Mouse (Mus musculus) activated CD4-positive, CD25-positive, alpha-beta regulatory T cell, adult 9 weeks (primary cell): ENCODE data around the gene Olfr548-ps1. TPM values are rescaled to one million over a fixed set of nuclear protein-coding genes. Genes with fewer than 3 reads are reported as not detected.

Experiments used
- polyA plus RNA-seq: library from polyadenylated mRNA; unstranded; fragments of 100-300 nt; shearing (Covaris generic); gene quantifications from one replicate; pipeline ENCODE4 v1.2.1, GENCODE M21; 2017

The Olfr548-ps1 gene
- polyA plus RNA-seq, result not detected

DNA sequence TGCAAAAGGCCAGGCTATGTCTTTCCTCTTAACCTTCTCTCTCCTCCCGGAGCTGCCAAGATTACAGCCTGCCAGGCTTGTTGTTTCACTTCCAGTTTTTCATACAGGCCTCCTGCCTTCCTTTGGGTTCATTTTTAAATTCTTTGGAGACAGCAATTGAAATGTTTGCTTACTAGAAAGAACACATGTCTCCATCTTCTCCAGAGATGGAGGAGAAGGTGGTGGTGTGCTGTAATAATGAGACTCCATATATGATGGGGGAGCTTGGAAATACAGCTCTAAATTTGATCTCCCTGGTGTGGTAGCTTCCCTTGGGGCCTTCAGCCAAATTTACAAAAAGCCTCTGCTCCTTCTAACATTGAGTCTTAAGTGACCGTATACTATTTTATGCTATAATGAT lies at the start of gene Olfr548-ps1:
Gene Olfr548-ps1 (plus strand): TSS at position 301 of the 400 bp plus-strand sequence.

DNA sequence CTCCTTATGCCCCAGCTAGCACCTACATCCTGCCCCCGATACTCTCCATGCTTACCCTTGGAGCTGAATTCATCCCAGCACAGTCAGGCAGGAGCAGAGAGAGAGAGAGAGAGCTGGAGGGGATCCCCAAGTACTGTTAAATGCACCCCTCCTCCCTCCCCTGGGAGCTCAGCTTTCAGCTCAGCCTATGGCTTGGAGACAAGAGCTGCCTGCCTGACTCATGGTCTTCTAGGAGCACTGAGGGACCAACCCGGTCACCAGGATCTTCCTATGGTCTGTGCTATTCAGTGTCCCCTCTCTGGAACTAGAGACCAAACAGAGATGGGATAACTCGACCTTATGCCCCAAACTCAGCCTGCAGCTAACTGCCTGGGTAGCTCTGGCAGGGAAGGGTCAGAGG lies 41.2 kb upstream of the Olfr548-ps1 start, which contains the start of gene Olfr545:
Gene Olfr545 (minus strand): TSS at position 101 of the 400 bp plus-strand sequence.

DNA sequence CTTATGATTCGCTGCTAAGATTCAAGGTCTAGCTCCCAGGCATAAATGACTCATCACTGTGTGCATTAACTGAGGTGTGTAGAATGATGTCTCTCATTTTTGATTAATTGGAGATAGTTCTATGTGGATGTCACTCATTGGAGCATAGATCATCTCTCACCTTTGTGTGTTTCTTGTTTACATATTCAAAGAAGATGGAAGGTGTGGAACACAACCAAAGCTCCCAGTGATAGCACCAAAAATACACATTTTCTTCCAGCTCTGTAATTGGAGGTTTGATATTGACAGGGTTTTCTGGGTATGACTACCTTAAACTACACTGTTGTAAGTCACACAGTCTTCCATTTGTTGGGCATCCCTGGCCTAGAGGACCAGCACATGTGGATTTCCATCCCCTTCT lies 6.2 kb upstream of the Olfr548-ps1 start, which contains the start of gene Olfr547:
Gene Olfr547 (plus strand): TSS at position 301 of the 400 bp plus-strand sequence.

GRCm38 (mm10) chr7:102549570-102549969 lies 8.9 kb downstream of the Olfr548-ps1 start, which contains the start of gene Olfr549:
TSS of gene Olfr549 (plus strand) at chr7:102549870.

DNA sequence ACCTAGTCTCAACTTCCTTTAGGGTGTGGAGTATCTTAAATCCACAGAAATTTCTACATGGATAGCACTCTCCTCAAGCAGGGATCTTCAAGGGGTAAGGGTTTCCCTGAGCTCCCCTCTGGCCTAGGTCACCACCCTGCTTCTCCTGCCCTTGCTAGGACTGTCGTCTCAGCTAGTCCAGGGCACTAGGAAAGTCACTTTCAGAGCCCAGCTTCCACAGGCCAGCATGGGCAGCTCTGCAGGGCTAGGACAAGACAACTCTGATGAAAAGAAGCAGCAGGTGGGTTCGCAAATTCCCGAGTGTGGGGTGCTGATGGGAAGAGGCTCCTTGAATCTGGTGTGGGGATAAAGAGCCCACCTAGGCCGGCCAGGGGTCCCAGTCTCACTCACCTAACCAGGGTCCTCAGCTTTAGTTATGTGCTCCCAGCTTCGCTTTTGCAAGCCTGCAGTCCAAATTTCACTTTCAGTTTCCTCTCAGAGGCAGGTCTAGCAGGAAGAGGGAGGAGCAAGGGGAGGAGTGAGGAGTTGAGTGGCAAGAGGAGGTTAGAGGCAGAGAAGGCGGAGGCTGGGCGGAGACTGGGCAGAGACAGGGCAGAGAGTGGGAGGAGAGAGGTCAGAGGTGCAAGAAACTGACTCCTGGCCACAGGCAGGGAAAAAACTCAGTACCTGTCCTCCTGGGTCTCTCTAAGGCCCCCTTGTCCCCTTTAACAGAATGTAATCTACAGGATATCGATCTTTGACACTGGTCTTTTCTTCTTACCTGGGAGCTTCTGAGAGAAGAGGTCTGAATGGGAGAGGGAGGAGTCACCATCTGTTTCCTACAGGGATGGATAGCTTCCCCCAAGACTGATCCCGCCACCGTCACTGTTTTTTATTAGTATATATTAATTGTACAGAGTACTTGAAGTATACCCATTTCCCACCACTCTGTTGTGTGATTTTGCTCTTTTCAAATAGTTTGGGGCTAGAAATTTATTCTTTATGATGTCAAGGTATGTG lies 24.6 kb downstream of the Olfr548-ps1 start, which contains the start of gene Trim21:
Gene Trim21 (minus strand): TSS at position 488 of the 999 bp plus-strand sequence.

GRCm38 (mm10) chr7:102571142-102571541 lies 30.4 kb downstream of the Olfr548-ps1 start, which contains the start of gene Olfr550:
TSS of gene Olfr550 (plus strand) at chr7:102571442.

GRCm38 (mm10) chr7:102591786-102592185 lies 51.1 kb downstream of the Olfr548-ps1 start, which contains the start of gene Olfr551:
TSS of gene Olfr551 (minus strand) at chr7:102591886.

Other genes starting within 250 kb of the Olfr548-ps1 start
- gene Rrm1, start 99.2 kb upstream of the Olfr548-ps1 start, polyA plus RNA-seq, result 54.6 TPM
- not detected for gene Olfr543, start 59.2 kb upstream of the Olfr548-ps1 start, polyA plus RNA-seq
- gene Olfr544, start 52.6 kb upstream of the Olfr548-ps1 start, polyA plus RNA-seq, result not detected
- 0.09 TPM for gene Olfr545, start 41.3 kb upstream of the Olfr548-ps1 start, polyA plus RNA-seq
- not detected for gene Olfr547, start 6.1 kb upstream of the Olfr548-ps1 start, polyA plus RNA-seq
- not detected for gene Olfr549, start 9.0 kb downstream of the Olfr548-ps1 start, polyA plus RNA-seq
- 116 TPM for gene Trim21, start 24.6 kb downstream of the Olfr548-ps1 start, polyA plus RNA-seq
- gene Olfr550, start 30.5 kb downstream of the Olfr548-ps1 start, polyA plus RNA-seq, result not detected
- gene Olfr551, start 51.0 kb downstream of the Olfr548-ps1 start, polyA plus RNA-seq, result not detected
- gene Olfr552, start 56.9 kb downstream of the Olfr548-ps1 start, polyA plus RNA-seq, result not detected
- gene Olfr553, start 77.3 kb downstream of the Olfr548-ps1 start, polyA plus RNA-seq, result not detected
- not detected for gene Olfr554, start 97.5 kb downstream of the Olfr548-ps1 start, polyA plus RNA-seq
- gene Olfr555, start 117.9 kb downstream of the Olfr548-ps1 start, polyA plus RNA-seq, result not detected
- not detected for gene Olfr556, start 124.0 kb downstream of the Olfr548-ps1 start, polyA plus RNA-seq
- gene Trim68, start 146.4 kb downstream of the Olfr548-ps1 start, polyA plus RNA-seq, result 17.4 TPM
- gene Olfr557, start 155.0 kb downstream of the Olfr548-ps1 start, polyA plus RNA-seq, result not detected
- gene Olfr558, start 161.3 kb downstream of the Olfr548-ps1 start, polyA plus RNA-seq, result not detected
- not detected for gene Olfr33, start 178.2 kb downstream of the Olfr548-ps1 start, polyA plus RNA-seq
- gene Olfr559, start 186.6 kb downstream of the Olfr548-ps1 start, polyA plus RNA-seq, result not detected
- gene Olfr560, start 218.5 kb downstream of the Olfr548-ps1 start, polyA plus RNA-seq, result not detected
- not detected for gene Olfr78, start 218.6 kb downstream of the Olfr548-ps1 start, polyA plus RNA-seq
- not detected for gene Olfr561, start 230.3 kb downstream of the Olfr548-ps1 start, polyA plus RNA-seq